Comparison of ENCODE assay signal across 8 mouse cellular contexts in genomic region chr10:128093496-128094294, GRCm38 (mm10). TPM values are rescaled to one million over a fixed set of nuclear protein-coding genes. Genes with fewer than 3 reads are reported as not detected.
DNase-seq lines count a peak whose midpoint lies in the region; ATAC-seq lines count a peak whose summit lies in the region.

No protein-coding gene starts in this region.

- H3K4me1 ChIP-seq in embryonic facial prominence, embryonic 15.5 days: peaks cover 57% of the 10 kb centered on the region
- peaks cover 38% of the 10 kb centered on the region for H3K4me1 ChIP-seq in hindbrain, embryonic 16.5 days (ENCODE audit: control insufficient read depth, insufficient read depth, low read depth, low read length)
- peaks cover 84% of the 10 kb centered on the region for H3K4me1 ChIP-seq in liver, embryonic 15.5 days (replicated peaks)
- H3K4me1 ChIP-seq in neural tube, embryonic 14.5 days (ENCODE audit: control insufficient read depth, insufficient read depth, low read length): peaks cover 29% of the 10 kb centered on the region

- ATAC-seq in embryonic facial prominence, embryonic 15.5 days (ENCODE audit: insufficient number of reproducible peaks, low FRiP score, low TSS enrichment, low read depth): no peak
- no peak for ATAC-seq in hindbrain, embryonic 16.5 days
- peak; percentile 33 for ATAC-seq in liver, embryonic 15.5 days (ENCODE audit: insufficient read depth)
- ATAC-seq in neural tube, embryonic 14.5 days (ENCODE audit: low read depth): no peak
- ATAC-seq in activated CD4-positive, CD25-positive, alpha-beta regulatory T cell, adult 4 months: no peak

- no peaks in the 10 kb centered on the region for H3K9me3 ChIP-seq in embryonic facial prominence, embryonic 15.5 days (replicated peaks)
- no peaks in the 10 kb centered on the region for H3K9me3 ChIP-seq in hindbrain, embryonic 16.5 days (ENCODE audit: control insufficient read depth, low read length)
- no peaks in the 10 kb centered on the region for H3K9me3 ChIP-seq in liver, embryonic 15.5 days (replicated peaks)
- H3K9me3 ChIP-seq in neural tube, embryonic 14.5 days (ENCODE audit: control insufficient read depth, low read length): no peaks in the 10 kb centered on the region

- peak; percentile 43 for DNase-seq in adrenal gland, postnatal 10 days
- no peak for DNase-seq in adrenal gland, postnatal 4 days (ENCODE audit: low spot score in 2 of 2)
- DNase-seq in T-cell, adult 2 months (ENCODE audit: low spot score): peak; percentile 37

- no peaks in the 10 kb centered on the region for H3K27me3 ChIP-seq in embryonic facial prominence, embryonic 15.5 days
- no peaks in the 10 kb centered on the region for H3K27me3 ChIP-seq in hindbrain, embryonic 16.5 days (replicated peaks; ENCODE audit: control insufficient read depth, insufficient read depth, low read length)
- H3K27me3 ChIP-seq in liver, embryonic 15.5 days: no peaks in the 10 kb centered on the region
- H3K27me3 ChIP-seq in neural tube, embryonic 14.5 days (ENCODE audit: control insufficient read depth, insufficient read depth, low read length): no peaks in the 10 kb centered on the region

- peak overlapping the region; percentile 94 for H3K27ac ChIP-seq in embryonic facial prominence, embryonic 15.5 days (replicated peaks)
- H3K27ac ChIP-seq in hindbrain, embryonic 16.5 days (ENCODE audit: low read depth, low read length): peak overlapping the region; percentile 89
- H3K27ac ChIP-seq in liver, embryonic 15.5 days (replicated peaks): peak overlapping the region; percentile 98
- peak overlapping the region; percentile 85 for H3K27ac ChIP-seq in neural tube, embryonic 14.5 days (ENCODE audit: low read depth, low read length)

- peak overlapping the region; percentile 90 for H3K4me2 ChIP-seq in embryonic facial prominence, embryonic 15.5 days (replicated peaks)
- peak overlapping the region; percentile 92 for H3K4me2 ChIP-seq in hindbrain, embryonic 16.5 days (ENCODE audit: low read length)
- H3K4me2 ChIP-seq in liver, embryonic 15.5 days: peak overlapping the region; percentile 90
- peak overlapping the region; percentile 89 for H3K4me2 ChIP-seq in neural tube, embryonic 14.5 days (ENCODE audit: low read depth, low read length)

- H3K4me3 ChIP-seq in embryonic facial prominence, embryonic 15.5 days (replicated peaks): peak overlapping the region; percentile 89
- peak overlapping the region; percentile 79 for H3K4me3 ChIP-seq in hindbrain, embryonic 16.5 days (ENCODE audit: low read length)
- H3K4me3 ChIP-seq in liver, embryonic 15.5 days (replicated peaks): peak overlapping the region; percentile 78
- H3K4me3 ChIP-seq in neural tube, embryonic 14.5 days (ENCODE audit: low read depth, low read length): peak overlapping the region; percentile 77

- H3K9ac ChIP-seq in embryonic facial prominence, embryonic 15.5 days: peak overlapping the region; percentile 66
- peak overlapping the region; percentile 87 for H3K9ac ChIP-seq in hindbrain, embryonic 16.5 days (ENCODE audit: low read depth, low read length)
- H3K9ac ChIP-seq in liver, embryonic 15.5 days: peak overlapping the region; percentile 90
- H3K9ac ChIP-seq in neural tube, embryonic 14.5 days (replicated peaks; ENCODE audit: low read depth, low read length): peak overlapping the region; percentile 74

- WGBS in embryonic facial prominence, embryonic 15.5 days: 25% methylated on average over 13 of the region's 13 CpGs
- 18% methylated on average over 13 of the region's 13 CpGs for WGBS in hindbrain, embryonic 16.5 days
- 18% methylated on average over 13 of the region's 13 CpGs for WGBS in liver, embryonic 15.5 days (ENCODE audit: insufficient replicate concordance)
- WGBS in neural tube, embryonic 14.5 days: 24% methylated on average over 13 of the region's 13 CpGs

- H3K36me3 ChIP-seq in embryonic facial prominence, embryonic 15.5 days: peaks cover 14% of the 10 kb centered on the region
- peaks cover 18% of the 10 kb centered on the region for H3K36me3 ChIP-seq in hindbrain, embryonic 16.5 days (ENCODE audit: control insufficient read depth, insufficient read depth, low read length)
- H3K36me3 ChIP-seq in liver, embryonic 15.5 days (replicated peaks): peaks cover 19% of the 10 kb centered on the region
- peaks cover 17% of the 10 kb centered on the region for H3K36me3 ChIP-seq in neural tube, embryonic 14.5 days (ENCODE audit: control insufficient read depth, insufficient read depth, low read length)

RNA-seq across cellular contexts. Expression of gene Baz2a, which starts 2.3 kb away (rescaled TPM):
- 10 to 100 TPM; 37.1 to 51.9 TPM for total RNA-seq in adrenal gland, postnatal 10 days (2021)
- 10 to 100 TPM; 70.6 to 72.2 TPM for total RNA-seq in adrenal gland, postnatal 4 days (2021)
- 11.0 and 12.2 TPM in 2 replicates for polyA plus RNA-seq in embryonic facial prominence, embryonic 15.5 days (2015; fragmentation: Nextera tagmentation; extraction: Ambion mirVana)
- polyA plus RNA-seq in hindbrain, embryonic 16.5 days (2015; fragmentation: Nextera tagmentation; extraction: Ambion mirVana): 6.9 and 7.3 TPM in 2 replicates
- polyA plus RNA-seq in liver, embryonic 15.5 days (2015; fragmentation: Nextera tagmentation; extraction: Ambion mirVana): 6.8 and 7.0 TPM in 2 replicates
- 15.8 and 20.9 TPM in 2 replicates for polyA plus RNA-seq in neural tube, embryonic 14.5 days (2014; fragmentation: Nextera tagmentation; extraction: Ambion mirVana)
- 10 to 100 TPM; 44.1 to 53.3 TPM for polyA plus RNA-seq in activated CD4-positive, CD25-positive, alpha-beta regulatory T cell, adult 4 months (2017; shearing (Covaris generic))

RNA-seq across cellular contexts. Expression of gene Atp5b, which starts 10.6 kb away (rescaled TPM):
- total RNA-seq in adrenal gland, postnatal 10 days (2021): 1,000 to 10,000 TPM; 4,995 to 5,524 TPM
- 1,000 to 10,000 TPM; 2,157 to 2,362 TPM for total RNA-seq in adrenal gland, postnatal 4 days (2021)
- polyA plus RNA-seq in embryonic facial prominence, embryonic 15.5 days (2015; fragmentation: Nextera tagmentation; extraction: Ambion mirVana): 1,910 and 2,016 TPM in 2 replicates
- 2,423 and 2,704 TPM in 2 replicates for polyA plus RNA-seq in hindbrain, embryonic 16.5 days (2015; fragmentation: Nextera tagmentation; extraction: Ambion mirVana)
- 1,834 and 1,894 TPM in 2 replicates for polyA plus RNA-seq in liver, embryonic 15.5 days (2015; fragmentation: Nextera tagmentation; extraction: Ambion mirVana)
- 2,213 and 2,273 TPM in 2 replicates for polyA plus RNA-seq in neural tube, embryonic 14.5 days (2014; fragmentation: Nextera tagmentation; extraction: Ambion mirVana)
- 100 to 1,000 TPM; 413 to 469 TPM for polyA plus RNA-seq in activated CD4-positive, CD25-positive, alpha-beta regulatory T cell, adult 4 months (2017; shearing (Covaris generic))

RNA-seq across cellular contexts. Expression of gene Ptges3, which starts 34.9 kb away (rescaled TPM):
- total RNA-seq in adrenal gland, postnatal 10 days (2021): 100 to 1,000 TPM; 138 to 142 TPM
- 100 to 1,000 TPM; 152 to 160 TPM for total RNA-seq in adrenal gland, postnatal 4 days (2021)
- polyA plus RNA-seq in embryonic facial prominence, embryonic 15.5 days (2015; fragmentation: Nextera tagmentation; extraction: Ambion mirVana): 453 and 461 TPM in 2 replicates
- 359 and 361 TPM in 2 replicates for polyA plus RNA-seq in hindbrain, embryonic 16.5 days (2015; fragmentation: Nextera tagmentation; extraction: Ambion mirVana)
- 188 and 217 TPM in 2 replicates for polyA plus RNA-seq in liver, embryonic 15.5 days (2015; fragmentation: Nextera tagmentation; extraction: Ambion mirVana)
- polyA plus RNA-seq in neural tube, embryonic 14.5 days (2014; fragmentation: Nextera tagmentation; extraction: Ambion mirVana): 381 and 396 TPM in 2 replicates
- 100 to 1,000 TPM; 194 to 285 TPM for polyA plus RNA-seq in activated CD4-positive, CD25-positive, alpha-beta regulatory T cell, adult 4 months (2017; shearing (Covaris generic))

RNA-seq across cellular contexts. Expression of gene Naca, which starts 58.3 kb away (rescaled TPM):
- 100 to 1,000 TPM; 694 to 716 TPM for total RNA-seq in adrenal gland, postnatal 10 days (2021)
- 100 to 1,000 TPM; 823 to 829 TPM for total RNA-seq in adrenal gland, postnatal 4 days (2021)
- polyA plus RNA-seq in embryonic facial prominence, embryonic 15.5 days (2015; fragmentation: Nextera tagmentation; extraction: Ambion mirVana): 690 and 754 TPM in 2 replicates
- polyA plus RNA-seq in hindbrain, embryonic 16.5 days (2015; fragmentation: Nextera tagmentation; extraction: Ambion mirVana): 426 and 444 TPM in 2 replicates
- polyA plus RNA-seq in liver, embryonic 15.5 days (2015; fragmentation: Nextera tagmentation; extraction: Ambion mirVana): 312 and 355 TPM in 2 replicates
- 537 and 552 TPM in 2 replicates for polyA plus RNA-seq in neural tube, embryonic 14.5 days (2014; fragmentation: Nextera tagmentation; extraction: Ambion mirVana)
- 1,000 to 10,000 TPM; 1,124 to 1,330 TPM for polyA plus RNA-seq in activated CD4-positive, CD25-positive, alpha-beta regulatory T cell, adult 4 months (2017; shearing (Covaris generic))

Comparison
In these comparisons a context has a peak if more than half of its experiments do, and no peak if none do; other contexts are left out.
1. DNase-seq: peak in adrenal gland, postnatal 10 days (single experiment) and T-cell, adult 2 months (single experiment); none in adrenal gland, postnatal 4 days (0 of 2).
2. Peak in every context shown above with its lines, with median percentiles within 50 percentile points of each other: H3K27ac ChIP-seq, H3K4me2 ChIP-seq, H3K4me3 ChIP-seq and H3K9ac ChIP-seq.